Mouse (Mus musculus): ENCODE measurements around the gene Serpind1.

Serpind1 gene

GRCm38 (mm10) chr16:17331116-17331515 lies at the start of gene Serpind1:
Gene Serpind1, plus strand, starts transcription at chr16:17331371.
- WGBS, result 92% methylated on average over 2 of the region's 2 CpGs

- 53% methylated on average over 6 of the region's 6 CpGs for WGBS
Measured at GRCm38 (mm10) chr16:17283151-17283550, 48.0 kb upstream of the Serpind1 start.

- WGBS, result 86% methylated on average over 2 of the region's 2 CpGs
Measured at GRCm38 (mm10) chr16:17287103-17287502, 44.1 kb upstream of the Serpind1 start.

- 76% methylated on average over 2 of the region's 2 CpGs for WGBS
Measured at GRCm38 (mm10) chr16:17291016-17291415, 40.2 kb upstream of the Serpind1 start.

GRCm38 (mm10) chr16:17292751-17293150 lies 38.4 kb upstream of the Serpind1 start:
- WGBS, result 1% methylated on average over 2 of the region's 2 CpGs

GRCm38 (mm10) chr16:17300818-17301217 lies 30.4 kb upstream of the Serpind1 start:
- whole genome bisulfite sequencing, result 74% methylated on average over 3 of the region's 3 CpGs

- 71% methylated on average over 5 of the region's 5 CpGs for WGBS
Measured at GRCm38 (mm10) chr16:17303521-17304245, 27.5 kb upstream of the Serpind1 start.

GRCm38 (mm10) chr16:17307461-17307860 lies 23.7 kb upstream of the Serpind1 start:
- WGBS, result 70% methylated on average over 5 of the region's 5 CpGs

- 92% methylated on average over 10 of the region's 10 CpGs for WGBS
Measured at GRCm38 (mm10) chr16:17309036-17309435, 22.1 kb upstream of the Serpind1 start.

GRCm38 (mm10) chr16:17312531-17312930 lies 18.6 kb upstream of the Serpind1 start:
- 59% methylated on average over 5 of the region's 5 CpGs for WGBS

- 60% methylated on average over 7 of the region's 7 CpGs for WGBS
Measured at GRCm38 (mm10) chr16:17316554-17316953, 14.6 kb upstream of the Serpind1 start.

GRCm38 (mm10) chr16:17321481-17321880 lies 9.7 kb upstream of the Serpind1 start:
- 14% methylated on average over 5 of the region's 5 CpGs for WGBS

- 82% methylated on average over 5 of the region's 5 CpGs for WGBS
Measured at GRCm38 (mm10) chr16:17324745-17325144, 6.4 kb upstream of the Serpind1 start.

GRCm38 (mm10) chr16:17326064-17326463 lies 5.1 kb upstream of the Serpind1 start:
- WGBS, result 39% methylated on average over 2 of the region's 2 CpGs

- 59% methylated on average over 1 of the region's 1 CpGs for WGBS
Measured at GRCm38 (mm10) chr16:17329848-17330570, 1.2 kb upstream of the Serpind1 start.

- WGBS, result 95% methylated on average over 5 of the region's 5 CpGs
Measured at GRCm38 (mm10) chr16:17331855-17332254, 684 bp downstream of the Serpind1 start.

GRCm38 (mm10) chr16:17336089-17336488 lies 4.9 kb downstream of the Serpind1 start:
- WGBS, result 39% methylated on average over 1 of the region's 1 CpGs

GRCm38 (mm10) chr16:17339701-17340100 lies 8.5 kb downstream of the Serpind1 start:
- 89% methylated on average over 7 of the region's 7 CpGs for WGBS

- WGBS, result 93% methylated on average over 2 of the region's 2 CpGs
Measured at GRCm38 (mm10) chr16:17340705-17341104, 9.5 kb downstream of the Serpind1 start.

GRCm38 (mm10) chr16:17341847-17342246 lies 10.7 kb downstream of the Serpind1 start:
- WGBS, result 67% methylated on average over 4 of the region's 4 CpGs

GRCm38 (mm10) chr16:17345141-17345812 lies 14.1 kb downstream of the Serpind1 start:
- WGBS, result 67% methylated on average over 8 of the region's 8 CpGs

GRCm38 (mm10) chr16:17345813-17346155 lies 14.6 kb downstream of the Serpind1 start:
- 89% methylated on average over 2 of the region's 2 CpGs for WGBS

GRCm38 (mm10) chr16:17346766-17347165 lies 15.6 kb downstream of the Serpind1 start:
- 78% methylated on average over 1 of the region's 1 CpGs for WGBS
